Mouse (Mus musculus) stomach, postnatal 0 days (tissue): ENCODE measurements around the gene Olfr462. TPM values are rescaled to one million over a fixed set of nuclear protein-coding genes. Genes with fewer than 3 reads are reported as not detected.

Experiments
- ATAC-seq: fragments of 200-750 bp; cut with Nextera tagmentation; 2 replicates; pipeline ENCODE4 v1.8.0; 2017; ENCODE audit not compliant: low FRiP score, low TSS enrichment
- DNase-seq: peaks from one replicate; pipeline ENCODE4 v3.0.0-alpha.2; 2016; ENCODE audit warnings: low spot score
- H3K27ac ChIP-seq: fragments of 300-500 bp; sonication (generic); replicated peaks from 2 replicates; pipeline ENCODE4 v1.5.1; 2014; ENCODE audit warnings: mild to moderate bottlenecking, control low read depth
- H3K27me3 ChIP-seq: fragments of 300-500 bp; sonication (generic); 2 replicates; pipeline ENCODE4 v1.6.1; 2014; ENCODE audit warnings: low read length; ENCODE audit not compliant: control insufficient read depth, insufficient read depth
- H3K36me3 ChIP-seq: fragments of 300-500 bp; sonication (generic); 2 replicates; pipeline ENCODE4 v1.6.1; 2014; ENCODE audit warnings: low read length, mixed read lengths; ENCODE audit not compliant: control insufficient read depth, insufficient read depth
- H3K4me1 ChIP-seq: fragments of 300-500 bp; sonication (generic); replicated peaks from 2 replicates; pipeline ENCODE4 v1.6.1; 2014; ENCODE audit warnings: antibody characterized with exemption; ENCODE audit not compliant: control insufficient read depth, insufficient read depth
- H3K4me2 ChIP-seq: fragments of 300-500 bp; sonication (generic); replicated peaks from 2 replicates; pipeline ENCODE4 v1.6.1; 2014; ENCODE audit warnings: low read depth, mild to moderate bottlenecking, control low read depth, moderate library complexity
- H3K4me3 ChIP-seq: fragments of 300-500 bp; sonication (generic); 2 replicates; pipeline ENCODE4 v1.5.1; 2014; ENCODE audit warnings: low read depth, low read length, control low read depth
- H3K9ac ChIP-seq: fragments of 300-500 bp; sonication (generic); 2 replicates; pipeline ENCODE4 v1.6.1; 2014; ENCODE audit warnings: mild to moderate bottlenecking, low read length, control low read depth, mixed read lengths
- H3K9me3 ChIP-seq: fragments of 300-500 bp; sonication (generic); 2 replicates; pipeline ENCODE4 v1.6.1; 2016; ENCODE audit warnings: low read length; ENCODE audit not compliant: control insufficient read depth
- CTCF ChIP-seq: IDR thresholded peaks from 2 replicates; pipeline ENCODE4 v1.5.1; 2016; ENCODE audit warnings: antibody characterized with exemption, low read depth, mild to moderate bottlenecking, moderate library complexity
- EP300 ChIP-seq: optimal IDR thresholded peaks from 2 replicates; pipeline ENCODE3; 2016; ENCODE audit warnings: antibody characterized with exemption
- WGBS: fragments of 180-500 bp; shearing (Covaris S2); extraction: QIAGEN DNeasy Blood & Tissue Kit; methylation state at CpG from one replicate; pipeline ENCODE4 v1.1.7; 2014; 5-methylcytosine and 5-hydroxymethylcytosine counted together
- polyA plus RNA-seq: library from polyadenylated mRNA; unstranded; fragments of >200 nt; fragmentation: Nextera tagmentation; extraction: Ambion mirVana; gene quantifications from 2 replicates; pipeline ENCODE4 v1.2.1, GENCODE M21; 2015

The Olfr462 gene
- polyA plus RNA-seq, 1 experiment from 2014 or later = not detected

DNA sequence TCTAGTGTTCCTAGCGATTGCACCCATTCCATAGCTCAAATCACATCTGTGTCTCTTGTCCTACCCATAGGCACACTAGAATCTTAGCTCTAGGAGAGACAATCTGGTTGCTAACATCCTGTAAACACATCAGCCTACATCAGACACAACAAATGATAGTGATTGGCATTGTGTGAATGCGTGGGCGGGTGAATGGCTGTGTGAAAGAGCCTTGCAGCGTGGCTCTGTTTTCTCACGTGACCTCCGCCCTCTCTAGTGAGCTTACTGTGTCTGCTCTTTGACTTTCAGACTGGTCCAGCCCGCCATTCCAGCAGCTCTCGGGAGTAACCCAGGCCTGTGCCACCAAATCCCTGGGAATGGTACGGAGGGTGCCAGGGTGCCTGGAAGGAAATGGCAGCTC lies 31.6 kb downstream of the Olfr462 start:
- 86% methylated on average over 9 of the region's 9 CpGs for WGBS
- H3K4me2 ChIP-seq = no peak overlapping the region
- TF ChIP-seq CTCF (no peak), EP300 (no peak)

GRCm38 (mm10) chr11:87859273-87859672 lies 32.8 kb downstream of the Olfr462 start:
- no peaks in the 10 kb centered on the region for H3K27me3 ChIP-seq
- DNase-seq (no peak), ATAC-seq (no peak)
- no peaks in the 10 kb centered on the region for H3K9me3 ChIP-seq
- peaks cover 8% of the 10 kb centered on the region; the same call in 1 of the 2 replicates for H3K36me3 ChIP-seq
- TF ChIP-seq EP300 (no peak), CTCF (no peak)
- H3K9ac ChIP-seq = no peak overlapping the region
- WGBS = 82% methylated on average over 11 of the region's 11 CpGs
- H3K4me1 ChIP-seq = no peaks in the 10 kb centered on the region
- no peak overlapping the region for H3K27ac ChIP-seq
- H3K4me3 ChIP-seq = no peak overlapping the region
- H3K4me2 ChIP-seq = no peak overlapping the region

More for the DNA sequence above, 31.6 kb downstream of the Olfr462 start:
- no peaks in the 10 kb centered on the region for H3K4me1 ChIP-seq
- no peak overlapping the region for H3K9ac ChIP-seq
- DNase-seq (no peak), ATAC-seq (no peak)
- no peaks in the 10 kb centered on the region for H3K27me3 ChIP-seq
- H3K9me3 ChIP-seq = no peaks in the 10 kb centered on the region
- no peak overlapping the region for H3K27ac ChIP-seq
- no peak overlapping the region for H3K4me3 ChIP-seq
- H3K36me3 ChIP-seq = peaks cover 8% of the 10 kb centered on the region; the same call in 1 of the 2 replicates

- H3K27ac ChIP-seq = no peak overlapping the region
- no peak for DNase-seq
- peaks cover 2% of the 10 kb centered on the region; the same call in 1 of the 2 replicates for H3K36me3 ChIP-seq
- no peak overlapping the region for H3K4me3 ChIP-seq
- no peaks in the 10 kb centered on the region for H3K27me3 ChIP-seq
- no peaks in the 10 kb centered on the region for H3K9me3 ChIP-seq
- H3K9ac ChIP-seq = no peak overlapping the region
- WGBS = 87% methylated on average over 7 of the region's 7 CpGs
- H3K4me2 ChIP-seq = no peak overlapping the region
- TF ChIP-seq CTCF (no peak), EP300 (no peak)
- ATAC-seq = no peak
- H3K4me1 ChIP-seq = 0 out of 2 replicates have a peak, but pooled peaks cover 3% of the 10 kb centered on the region
Observed at GRCm38 (mm10) chr11:87854550-87854949, 37.5 kb downstream of the Olfr462 start.

- H3K36me3 ChIP-seq = peaks cover 2% of the 10 kb centered on the region; the same call in 1 of the 2 replicates
- peak overlapping the region; percentile 67 for H3K27ac ChIP-seq
- H3K9ac ChIP-seq = peak overlapping the region; percentile 69
- peak overlapping the region; percentile 80 for H3K4me2 ChIP-seq
- DNase-seq (no peak), ATAC-seq (no peak)
- no peaks in the 10 kb centered on the region for H3K27me3 ChIP-seq
- TF ChIP-seq CTCF (no peak), EP300 (no peak)
- peak overlapping the region; percentile 65 for H3K4me3 ChIP-seq
- no peaks in the 10 kb centered on the region for H3K9me3 ChIP-seq
- 0 out of 2 replicates have a peak, but pooled peaks cover 3% of the 10 kb centered on the region for H3K4me1 ChIP-seq
- WGBS = 39% methylated on average over 8 of the region's 8 CpGs
Observed at GRCm38 (mm10) chr11:87853597-87853954, 38.5 kb downstream of the Olfr462 start.

GRCm38 (mm10) chr11:87852690-87853596 lies 39.1 kb downstream of the Olfr462 start, which contains the start of gene Mks1:
TSS of gene Mks1 (plus strand) at chr11:87853215.
- Histone ChIP-seq H3K9me3 (no peaks in the 10 kb centered on the region), H3K36me3 (no peaks in the 10 kb centered on the region), H3K4me2 (peak within 1 kb of the TSS; percentile 80), H3K27ac (peak within 1 kb of the TSS; percentile 67), H3K9ac (peak within 1 kb of the TSS; percentile 69), H3K27me3 (no peaks in the 10 kb centered on the region), H3K4me1 (0 out of 2 replicates have a peak, but pooled peaks cover 3% of the 10 kb centered on the region), H3K4me3 (peak within 1 kb of the TSS; percentile 65)
- ATAC-seq (peak; percentile 94), DNase-seq (peak; percentile 94)
- 3% methylated on average over 40 of the region's 40 CpGs for WGBS
- no peak for TF ChIP-seq EP300
- TF ChIP-seq CTCF = peak; percentile 24; the same call in 1 of the 2 replicates

- no peak overlapping the region for H3K9ac ChIP-seq
- no peaks in the 10 kb centered on the region for H3K36me3 ChIP-seq
- ATAC-seq = no peak
- TF ChIP-seq EP300 (no peak), CTCF (no peak)
- H3K9me3 ChIP-seq = no peaks in the 10 kb centered on the region
- no peak overlapping the region for H3K27ac ChIP-seq
- no peaks in the 10 kb centered on the region for H3K27me3 ChIP-seq
- H3K4me2 ChIP-seq = no peak overlapping the region
- H3K4me3 ChIP-seq = no peak overlapping the region
- WGBS = 63% methylated on average over 6 of the region's 6 CpGs
- DNase-seq = no peak
- no peaks in the 10 kb centered on the region for H3K4me1 ChIP-seq
Observed at GRCm38 (mm10) chr11:87847884-87848283, 44.2 kb downstream of the Olfr462 start.
